Mouse (Mus musculus) hematopoietic stem cell, adult 5-6 weeks (primary cell): ENCODE results near the gene Alpk1. TPM values are rescaled to one million over a fixed set of nuclear protein-coding genes. Genes with fewer than 3 reads are reported as not detected.

ENCODE experiments used
- ATAC-seq, 2 experiments: fragments of 125-278 bp in 1 of 2; replicated peaks in 1 of 2; 2 replicates each; pipeline ENCODE4 v1.8.0; 2016 to 2017; ENCODE audit warnings: inconsistent platforms in 2 of 2, mild to moderate bottlenecking in 2 of 2, moderate number of reproducible peaks in 2 of 2, low read depth in 1 of 2, moderate TSS enrichment in 1 of 2; ENCODE audit not compliant: low FRiP score in 2 of 2, poor library complexity in 2 of 2, severe bottlenecking in 2 of 2, insufficient read depth in 1 of 2, low TSS enrichment in 1 of 2
- total RNA-seq: library from RNA; stranded (forward); fragments of 172-1452, 232-1000 nt; gene quantifications from 2 replicates; pipeline ENCODE4 v1.2.3, GENCODE M21; 2017

The Alpk1 gene
- total RNA-seq, 1 experiment from 2014 or later: 11.0 TPM

- no peak for ATAC-seq
These were observed 60.7 kb downstream of the Alpk1 start for GRCm38 (mm10) chr3:127719601-127720000.

- no peak for ATAC-seq
These were observed 63.6 kb downstream of the Alpk1 start for GRCm38 (mm10) chr3:127716759-127717158.

- ATAC-seq: no peak
These were observed 67.2 kb downstream of the Alpk1 start for GRCm38 (mm10) chr3:127713112-127713511.

GRCm38 (mm10) chr3:127711536-127711935 is 68.8 kb downstream of the Alpk1 start:
- no peak for ATAC-seq

GRCm38 (mm10) chr3:127707089-127707485 is 73.2 kb downstream of the Alpk1 start:
- no peak for ATAC-seq

GRCm38 (mm10) chr3:127706445-127707088 is 73.8 kb downstream of the Alpk1 start:
- ATAC-seq: no peak

- ATAC-seq: no peak
These were observed 74.5 kb downstream of the Alpk1 start for GRCm38 (mm10) chr3:127705515-127706444.

GRCm38 (mm10) chr3:127705139-127705514 is 75.2 kb downstream of the Alpk1 start:
- ATAC-seq: no peak

- ATAC-seq: no peak
These were observed 79.0 kb downstream of the Alpk1 start for GRCm38 (mm10) chr3:127701196-127701825.

- no peak for ATAC-seq
These were observed 81.7 kb downstream of the Alpk1 start for GRCm38 (mm10) chr3:127698636-127699035.

- ATAC-seq: no peak
These were observed 83.8 kb downstream of the Alpk1 start for GRCm38 (mm10) chr3:127696541-127696940.

- no peak for ATAC-seq
These were observed 85.2 kb downstream of the Alpk1 start for GRCm38 (mm10) chr3:127694802-127695771.

- ATAC-seq: no peak
These were observed 89.1 kb downstream of the Alpk1 start for GRCm38 (mm10) chr3:127691230-127691629.

- no peak for ATAC-seq
These were observed 100.6 kb downstream of the Alpk1 start for GRCm38 (mm10) chr3:127679703-127680102.

GRCm38 (mm10) chr3:127661646-127662531 is 118.4 kb downstream of the Alpk1 start:
- ATAC-seq: no peak

- no peak for ATAC-seq
These were observed 119.6 kb downstream of the Alpk1 start for GRCm38 (mm10) chr3:127660712-127661111.
